Mouse (Mus musculus) CD4-positive helper T cell, adult 2 months (primary cell): ENCODE measurements at regions not wholly inside any gene's neighbourhood (a gene's known extent, or its start where the extent isn't known, plus 50 kb on each side); places are given as distances from the start of the nearest gene placed in this dataset.
"Not testable (repeated sequence)": the region's sequence is repeated elsewhere in the genome, so short reads cannot be mapped to it uniquely, and the experiment has no call there.

Source experiments
- DNase-seq: peaks from one replicate; pipeline ENCODE4 v3.0.0-alpha.2; 2012; ENCODE audit warnings: low read depth, missing footprints, low spot score

GRCm38 (mm10) chr14:102794898-102795297, 187.5 kb downstream of the Kctd12 start:
- no peak for DNase-seq

- DNase-seq, result no peak
Measured at GRCm38 (mm10) chr14:102793753-102794152, 188.7 kb downstream of the Kctd12 start.

DNA sequence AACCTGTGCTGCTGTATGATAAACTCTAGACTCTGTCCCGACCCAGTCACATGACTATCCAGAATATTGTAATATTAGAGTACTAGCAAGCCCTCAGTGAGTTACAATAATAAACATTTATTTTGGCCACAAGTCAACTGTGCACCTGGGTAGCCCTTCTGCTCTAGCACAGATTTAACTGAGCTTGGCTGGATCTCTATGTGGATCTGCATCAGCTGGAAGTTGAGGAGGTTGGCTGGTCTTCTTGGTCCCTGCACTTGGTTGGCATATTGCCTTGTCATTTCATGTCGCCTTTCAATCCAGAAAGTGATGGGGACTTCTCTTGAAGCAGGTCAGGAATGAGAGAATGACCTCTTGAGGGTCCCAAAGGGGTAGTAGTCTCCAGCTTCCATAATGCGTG, 191.5 kb downstream of the Kctd12 start:
- no peak for DNase-seq

GRCm38 (mm10) chr14:102782227-102782626, 200.2 kb downstream of the Kctd12 start:
- no peak for DNase-seq

- no peak for DNase-seq
Measured at GRCm38 (mm10) chr14:102769716-102770115, 212.7 kb downstream of the Kctd12 start.

DNA sequence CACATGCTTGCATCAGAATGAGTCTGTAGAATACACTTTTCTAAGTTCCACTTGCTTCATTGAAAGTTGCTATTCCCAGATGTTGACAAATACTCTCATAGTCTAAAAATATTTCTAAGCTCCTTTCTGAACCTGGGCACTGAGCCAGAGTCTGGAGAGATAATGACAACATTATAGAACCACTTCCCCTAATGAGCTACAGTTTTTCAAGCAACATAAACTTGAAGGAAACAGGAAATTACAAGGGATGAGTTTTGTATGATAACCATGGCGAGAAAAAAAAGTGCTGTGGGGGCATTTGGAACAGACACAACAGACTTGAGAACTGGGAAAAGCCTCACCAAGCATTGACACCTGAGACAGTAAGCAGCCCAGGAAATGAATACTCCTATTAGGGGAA, 233.8 kb downstream of the Kctd12 start:
- DNase-seq, result no peak

DNA sequence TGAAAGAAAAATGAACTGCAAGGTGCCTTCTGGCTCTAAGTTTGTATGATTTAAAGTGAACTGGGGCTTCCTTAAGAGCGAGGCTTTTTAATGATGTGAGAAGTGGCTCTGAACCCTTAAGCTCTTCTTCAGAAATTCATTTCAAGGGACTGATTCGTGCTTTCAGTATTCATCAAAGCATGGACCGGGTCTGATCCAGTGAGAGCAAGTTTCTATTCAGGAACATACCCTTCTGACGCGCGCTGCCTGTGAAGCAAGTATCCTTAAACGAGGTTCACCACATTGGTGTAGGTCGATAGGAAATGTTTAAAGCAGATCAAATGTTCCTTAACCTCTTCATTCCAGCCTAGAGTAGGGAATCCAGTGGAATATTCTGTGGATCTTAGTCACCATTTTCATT, 240.1 kb downstream of the Kctd12 start:
- no peak for DNase-seq

DNA sequence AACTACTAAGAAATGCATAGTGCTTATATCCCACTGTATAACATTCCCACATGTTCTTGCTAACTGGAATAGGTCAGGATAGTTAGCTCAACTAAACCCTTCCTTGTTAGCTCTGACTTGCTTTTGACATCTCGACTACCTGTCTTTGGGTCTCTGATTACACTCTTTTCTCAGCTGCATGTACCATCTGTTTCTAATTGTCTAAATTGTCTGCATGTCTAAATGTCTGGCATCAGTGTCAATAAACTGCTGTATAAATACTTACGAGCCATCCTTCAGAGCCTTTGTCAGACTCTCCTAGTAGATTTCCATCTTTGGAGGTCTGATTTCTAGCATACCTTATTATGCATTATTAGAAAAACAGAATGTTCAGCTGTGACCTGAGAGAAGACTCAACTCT, 245.8 kb downstream of the Kctd12 start:
- no peak for DNase-seq

DNA sequence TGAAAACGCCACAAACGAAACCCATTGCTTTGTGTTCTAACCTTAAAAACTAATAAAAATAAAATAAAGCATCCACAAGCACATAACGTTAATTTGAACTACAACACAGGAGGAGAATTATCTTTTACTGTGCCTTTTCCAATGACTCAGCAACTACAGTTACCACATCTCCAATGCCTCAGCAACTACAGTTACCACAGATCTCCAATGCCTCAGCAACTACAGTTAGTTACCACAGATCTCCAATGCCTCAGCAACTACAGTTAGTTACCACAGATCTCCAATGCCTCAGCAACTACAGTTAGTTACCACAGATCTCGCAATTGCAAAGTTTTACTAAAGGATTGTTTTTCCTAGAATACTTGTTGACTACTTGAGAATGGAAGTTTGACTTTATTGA, 248.7 kb downstream of the Kctd12 start:
- not testable (repeated sequence) for DNase-seq

DNA sequence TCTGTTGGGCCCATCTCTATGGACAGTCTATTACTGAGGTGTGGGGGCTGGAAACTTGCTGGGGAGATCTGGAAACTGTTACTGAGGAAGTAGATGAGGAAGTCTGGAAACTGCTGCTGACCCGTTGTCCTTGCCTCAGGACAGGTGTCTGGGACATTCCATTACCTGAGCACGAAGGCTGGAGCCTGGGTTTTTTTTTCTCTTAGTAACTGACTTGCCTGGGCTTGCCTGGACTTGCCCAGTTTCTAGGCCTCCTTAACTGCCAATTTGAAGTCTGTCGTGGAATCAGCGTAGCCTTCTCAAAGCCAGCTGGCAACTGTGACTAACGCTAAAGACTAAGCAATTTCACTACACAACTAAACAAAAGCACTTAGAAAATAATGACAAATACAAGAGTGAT, 250.7 kb downstream of the Kctd12 start:
- DNase-seq, result no peak

GRCm38 (mm10) chr14:102722633-102723032, 259.8 kb downstream of the Kctd12 start:
- DNase-seq, result no peak

DNA sequence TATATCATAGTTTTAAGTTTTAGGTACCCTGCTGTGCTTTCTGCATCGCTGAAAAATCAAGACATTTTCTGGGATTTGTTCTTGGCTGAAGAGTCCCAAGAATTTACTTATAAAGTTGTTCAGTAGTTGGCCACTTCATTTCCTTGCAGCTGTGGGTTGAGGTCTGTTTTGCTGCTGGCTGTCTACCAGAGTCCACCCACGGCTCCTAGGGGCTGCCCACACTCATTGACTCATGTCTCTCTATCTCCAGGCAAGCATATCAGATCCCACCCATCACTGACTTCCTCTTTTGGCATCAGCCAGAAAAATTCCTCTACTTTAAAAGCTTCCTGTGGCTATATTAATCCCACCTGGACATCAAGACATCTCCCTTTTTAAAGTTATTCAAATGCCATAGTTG, 263.9 kb downstream of the Kctd12 start:
- no peak for DNase-seq

DNA sequence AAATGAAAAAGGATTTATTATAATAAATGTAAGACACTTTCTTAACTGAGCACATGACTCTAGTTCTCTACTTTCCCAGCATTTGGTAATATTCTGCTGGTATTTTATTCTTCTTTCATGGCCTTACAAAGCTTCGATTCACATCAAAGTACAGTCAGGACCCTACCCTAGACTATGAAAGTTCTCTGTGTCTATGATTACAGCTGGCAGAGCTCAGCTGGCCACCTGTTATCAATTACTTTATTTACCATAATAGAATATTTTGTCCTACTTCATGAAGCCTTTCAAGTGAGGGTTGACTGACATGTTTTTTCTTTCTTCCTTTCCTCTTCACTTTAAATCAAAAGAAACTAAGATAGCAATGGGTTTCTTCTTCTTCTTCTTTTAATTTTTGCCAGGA, 269.8 kb downstream of the Kctd12 start:
- no peak for DNase-seq

- no peak for DNase-seq
Measured at GRCm38 (mm10) chr14:102706704-102707336, 275.6 kb downstream of the Kctd12 start.

DNA sequence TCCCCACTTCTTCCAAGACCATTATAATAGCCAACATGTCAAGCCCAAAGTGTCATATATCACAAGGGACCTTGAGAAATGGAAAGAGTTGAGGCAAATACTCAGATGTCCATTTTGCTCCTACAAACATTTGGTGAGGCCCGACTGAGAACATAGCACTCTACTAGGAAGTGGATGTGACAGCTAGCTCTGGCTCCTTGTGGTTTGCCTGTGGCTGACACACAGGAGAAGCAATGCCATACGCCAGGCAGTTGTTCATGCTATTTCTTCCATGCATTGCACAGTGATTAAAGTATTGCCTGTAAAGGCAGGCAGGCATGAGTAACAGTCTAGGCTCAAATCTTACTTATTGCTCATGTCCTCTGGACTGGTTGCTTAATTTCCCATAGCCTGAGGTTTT, 281.3 kb downstream of the Kctd12 start:
- no peak for DNase-seq

DNA sequence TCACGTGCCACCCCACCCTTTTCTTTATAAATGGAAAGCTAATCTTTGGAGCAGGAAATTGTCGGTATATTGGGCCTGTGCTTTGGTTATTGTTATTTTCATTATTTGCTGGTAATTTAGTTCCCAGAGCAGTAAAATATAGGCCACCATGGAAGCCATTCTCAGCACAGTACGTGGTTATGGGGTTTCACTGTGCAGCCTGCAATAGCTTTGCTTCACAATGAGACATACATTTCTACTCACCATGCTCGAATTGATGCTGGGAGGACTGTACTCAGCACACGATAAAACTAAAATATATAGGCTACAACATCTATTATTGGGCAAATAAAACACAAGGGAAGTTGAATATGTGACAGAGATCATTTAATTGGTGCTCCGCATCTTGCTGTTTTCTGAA, 282.0 kb downstream of the Kctd12 start:
- no peak for DNase-seq

- DNase-seq, result no peak
Measured at GRCm38 (mm10) chr14:102699015-102699414, 283.4 kb downstream of the Kctd12 start.

- no peak for DNase-seq
Measured at GRCm38 (mm10) chr14:102686791-102687190, 295.6 kb downstream of the Kctd12 start.

- no peak for DNase-seq
Measured at GRCm38 (mm10) chr14:102676582-102676981, 305.9 kb downstream of the Kctd12 start.

DNA sequence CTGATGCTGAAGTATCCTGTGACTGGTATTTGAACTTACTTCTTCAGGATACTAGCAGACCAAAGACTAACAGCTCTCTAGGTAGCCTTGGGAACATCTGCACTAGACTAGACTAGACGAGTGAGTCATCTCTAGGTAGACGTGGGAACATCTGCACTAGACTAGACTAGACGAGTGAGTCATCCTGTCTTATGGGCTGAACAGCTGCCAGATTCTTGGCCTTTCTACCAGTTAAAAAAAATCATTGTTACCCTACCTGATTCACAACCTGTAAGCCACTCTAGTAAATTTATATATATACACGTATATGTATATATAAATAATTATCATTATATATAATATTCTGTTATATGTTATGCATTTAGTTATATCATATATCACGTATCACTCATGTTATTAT, 307.8 kb downstream of the Kctd12 start:
- DNase-seq, result no peak

GRCm38 (mm10) chr14:102673724-102674123, 308.7 kb downstream of the Kctd12 start:
- no peak for DNase-seq

DNA sequence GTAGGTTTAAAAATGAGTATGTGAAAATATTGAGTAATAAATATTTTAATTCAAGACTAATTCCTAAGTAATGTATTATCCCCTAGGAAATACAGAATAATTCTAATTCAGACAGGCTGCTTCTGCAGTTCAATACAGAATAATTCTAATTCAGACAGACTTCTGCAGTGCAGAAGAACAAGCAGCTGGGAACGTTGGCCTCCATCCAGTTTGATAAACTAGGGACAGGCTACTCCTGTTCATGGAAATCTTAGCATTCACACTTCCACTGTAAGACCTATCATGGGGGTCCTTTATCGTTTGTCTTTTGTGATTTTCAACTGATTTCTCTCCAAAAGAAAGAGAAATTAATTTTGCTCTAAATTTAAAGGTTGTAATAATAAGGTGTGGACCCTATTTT, 319.2 kb downstream of the Kctd12 start:
- DNase-seq, result no peak

- DNase-seq, result no peak
Measured at GRCm38 (mm10) chr14:102660351-102660750, 322.1 kb downstream of the Kctd12 start.

- no peak for DNase-seq
Measured at GRCm38 (mm10) chr14:102656235-102656634, 326.2 kb downstream of the Kctd12 start.
